Mouse (Mus musculus) liver, embryonic 15.5 days (tissue): ENCODE measurements around the gene Nin. TPM values are rescaled to one million over a fixed set of nuclear protein-coding genes. Genes with fewer than 3 reads are reported as not detected.

Experiments used
- ATAC-seq: fragments of 200-750 bp; cut with Nextera tagmentation; 2 replicates; pipeline ENCODE4 v1.8.0; 2017; ENCODE audit warnings: moderate number of reproducible peaks, mild to moderate bottlenecking, moderate library complexity; ENCODE audit not compliant: insufficient read depth
- H3K27ac ChIP-seq: fragments of 300-500 bp; sonication (generic); replicated peaks from 2 replicates; pipeline ENCODE4 v1.5.1; 2015; ENCODE audit warnings: mild to moderate bottlenecking, inconsistent platforms
- H3K27me3 ChIP-seq: fragments of 300-500 bp; sonication (generic); 2 replicates; pipeline ENCODE4 v1.6.1; 2015; ENCODE audit warnings: mild to moderate bottlenecking, inconsistent platforms
- H3K36me3 ChIP-seq: fragments of 300-500 bp; sonication (generic); replicated peaks from 2 replicates; pipeline ENCODE4 v1.6.1; 2015; ENCODE audit warnings: moderate library complexity, mild to moderate bottlenecking, inconsistent platforms
- H3K4me1 ChIP-seq: fragments of 300-500 bp; sonication (generic); replicated peaks from 2 replicates; pipeline ENCODE4 v1.6.1; 2015; ENCODE audit warnings: inconsistent platforms
- H3K4me2 ChIP-seq: fragments of 300-500 bp; sonication (generic); 2 replicates; pipeline ENCODE4 v1.6.1; 2015; ENCODE audit warnings: moderate library complexity, mild to moderate bottlenecking, inconsistent platforms
- H3K4me3 ChIP-seq: fragments of 300-500 bp; sonication (generic); replicated peaks from 2 replicates; pipeline ENCODE4 v1.5.1; 2015; ENCODE audit warnings: mild to moderate bottlenecking, inconsistent platforms
- H3K9ac ChIP-seq: fragments of 300-500 bp; sonication (generic); 2 replicates; pipeline ENCODE4 v1.6.1; 2015; ENCODE audit warnings: moderate library complexity, mild to moderate bottlenecking, inconsistent platforms
- H3K9me3 ChIP-seq: fragments of 300-500 bp; sonication (generic); replicated peaks from 2 replicates; pipeline ENCODE4 v1.6.1; 2016; ENCODE audit warnings: inconsistent platforms
- WGBS: fragments of 180-500 bp; shearing (Covaris S2); methylation state at CpG from one replicate; pipeline ENCODE4 v1.1.7; 2015; ENCODE audit warnings: mixed read lengths; ENCODE audit not compliant: insufficient replicate concordance; 5-methylcytosine and 5-hydroxymethylcytosine counted together
- polyA plus RNA-seq: library from polyadenylated mRNA; unstranded; fragments of >200 nt; fragmentation: Nextera tagmentation; extraction: Ambion mirVana; gene quantifications from 2 replicates; pipeline ENCODE4 v1.2.1, GENCODE M21; 2015

Nin gene
- polyA plus RNA-seq, 1 experiment from 2014 or later = 3.0 TPM

- 69% methylated on average over 5 of the region's 5 CpGs for WGBS
- no peaks in the 10 kb centered on the region for H3K9me3 ChIP-seq
- H3K27me3 ChIP-seq = no peaks in the 10 kb centered on the region
- no peak overlapping the region for H3K9ac ChIP-seq
- H3K4me1 ChIP-seq = 0 out of 2 replicates have a peak, but pooled peaks cover 4% of the 10 kb centered on the region
- no peak for ATAC-seq
- no peaks in the 10 kb centered on the region for H3K36me3 ChIP-seq
- H3K4me3 ChIP-seq = no peak overlapping the region
- no peak overlapping the region for H3K4me2 ChIP-seq
- no peak overlapping the region for H3K27ac ChIP-seq
Observed at GRCm38 (mm10) chr12:70140993-70141576, 27.6 kb upstream of the Nin start.

- ATAC-seq = no peak
- WGBS = 66% methylated on average over 5 of the region's 5 CpGs
- Histone ChIP-seq H3K9me3 (no peaks in the 10 kb centered on the region), H3K27ac (no peak overlapping the region), H3K4me3 (no peak overlapping the region), H3K4me1 (0 out of 2 replicates have a peak, but pooled peaks cover 4% of the 10 kb centered on the region), H3K36me3 (no peaks in the 10 kb centered on the region), H3K9ac (no peak overlapping the region), H3K4me2 (no peak overlapping the region), H3K27me3 (no peaks in the 10 kb centered on the region)
Observed at GRCm38 (mm10) chr12:70140542-70140941, 27.0 kb upstream of the Nin start.

GRCm38 (mm10) chr12:70139871-70140270 lies 26.4 kb upstream of the Nin start:
- H3K4me3 ChIP-seq = no peak overlapping the region
- H3K27ac ChIP-seq = no peak overlapping the region
- WGBS = 58% methylated on average over 4 of the region's 4 CpGs
- no peaks in the 10 kb centered on the region for H3K36me3 ChIP-seq
- H3K9me3 ChIP-seq = no peaks in the 10 kb centered on the region
- no peaks in the 10 kb centered on the region for H3K27me3 ChIP-seq
- H3K4me1 ChIP-seq = 0 out of 2 replicates have a peak, but pooled peaks cover 3% of the 10 kb centered on the region
- ATAC-seq = no peak
- H3K4me2 ChIP-seq = no peak overlapping the region
- H3K9ac ChIP-seq = no peak overlapping the region

GRCm38 (mm10) chr12:70137626-70138025 lies 24.1 kb upstream of the Nin start:
- H3K4me2 ChIP-seq = no peak overlapping the region
- no peaks in the 10 kb centered on the region for H3K27me3 ChIP-seq
- H3K9me3 ChIP-seq = no peaks in the 10 kb centered on the region
- no peak for ATAC-seq
- no peak overlapping the region for H3K27ac ChIP-seq
- no peak overlapping the region for H3K9ac ChIP-seq
- WGBS = 65% methylated on average over 9 of the region's 9 CpGs
- no peak overlapping the region for H3K4me3 ChIP-seq
- no peaks in the 10 kb centered on the region for H3K36me3 ChIP-seq
- H3K4me1 ChIP-seq = no peaks in the 10 kb centered on the region

GRCm38 (mm10) chr12:70137095-70137494 lies 23.6 kb upstream of the Nin start:
- no peaks in the 10 kb centered on the region for H3K27me3 ChIP-seq
- no peak overlapping the region for H3K27ac ChIP-seq
- H3K9me3 ChIP-seq = no peaks in the 10 kb centered on the region
- no peak overlapping the region for H3K4me3 ChIP-seq
- no peak for ATAC-seq
- WGBS = 58% methylated on average over 4 of the region's 4 CpGs
- H3K4me1 ChIP-seq = no peaks in the 10 kb centered on the region
- H3K9ac ChIP-seq = no peak overlapping the region
- no peak overlapping the region for H3K4me2 ChIP-seq
- no peaks in the 10 kb centered on the region for H3K36me3 ChIP-seq

- Histone ChIP-seq H3K36me3 (no peaks in the 10 kb centered on the region), H3K4me2 (peak overlapping the region; percentile 26), H3K9ac (no peak overlapping the region), H3K9me3 (no peaks in the 10 kb centered on the region), H3K4me1 (no peaks in the 10 kb centered on the region), H3K4me3 (no peak overlapping the region), H3K27me3 (no peaks in the 10 kb centered on the region), H3K27ac (no peak overlapping the region)
- no peak for ATAC-seq
- 16% methylated on average over 12 of the region's 12 CpGs for WGBS
Observed at GRCm38 (mm10) chr12:70136185-70136756, 22.8 kb upstream of the Nin start.

- H3K27ac ChIP-seq = no peak overlapping the region
- H3K4me3 ChIP-seq = no peak overlapping the region
- no peaks in the 10 kb centered on the region for H3K27me3 ChIP-seq
- H3K4me2 ChIP-seq = no peak overlapping the region
- H3K4me1 ChIP-seq = no peaks in the 10 kb centered on the region
- no peak for ATAC-seq
- H3K36me3 ChIP-seq = no peaks in the 10 kb centered on the region
- H3K9ac ChIP-seq = no peak overlapping the region
- no peaks in the 10 kb centered on the region for H3K9me3 ChIP-seq
- 72% methylated on average over 20 of the region's 20 CpGs for WGBS
Observed at GRCm38 (mm10) chr12:70134627-70135235, 21.2 kb upstream of the Nin start.

GRCm38 (mm10) chr12:70131042-70131675 lies 17.6 kb upstream of the Nin start:
- Histone ChIP-seq H3K27me3 (no peaks in the 10 kb centered on the region), H3K9ac (no peak overlapping the region), H3K9me3 (no peaks in the 10 kb centered on the region), H3K4me1 (no peaks in the 10 kb centered on the region), H3K4me2 (no peak overlapping the region), H3K4me3 (no peak overlapping the region), H3K36me3 (no peaks in the 10 kb centered on the region), H3K27ac (no peak overlapping the region)
- ATAC-seq = no peak
- WGBS = 55% methylated on average over 20 of the region's 20 CpGs

- Histone ChIP-seq H3K36me3 (no peaks in the 10 kb centered on the region), H3K9ac (no peak overlapping the region), H3K4me1 (no peaks in the 10 kb centered on the region), H3K4me2 (no peak overlapping the region), H3K27me3 (no peaks in the 10 kb centered on the region), H3K4me3 (no peak overlapping the region), H3K9me3 (no peaks in the 10 kb centered on the region), H3K27ac (no peak overlapping the region)
- 21% methylated on average over 5 of the region's 5 CpGs for WGBS
- ATAC-seq = no peak
Observed at GRCm38 (mm10) chr12:70129105-70129504, 15.6 kb upstream of the Nin start.

- no peaks in the 10 kb centered on the region for H3K36me3 ChIP-seq
- no peaks in the 10 kb centered on the region for H3K4me1 ChIP-seq
- ATAC-seq = no peak
- no peak overlapping the region for H3K27ac ChIP-seq
- no peaks in the 10 kb centered on the region for H3K9me3 ChIP-seq
- WGBS = 63% methylated on average over 4 of the region's 4 CpGs
- no peaks in the 10 kb centered on the region for H3K27me3 ChIP-seq
- H3K9ac ChIP-seq = no peak overlapping the region
- H3K4me3 ChIP-seq = no peak overlapping the region
- no peak overlapping the region for H3K4me2 ChIP-seq
Observed at GRCm38 (mm10) chr12:70126626-70127025, 13.1 kb upstream of the Nin start.

GRCm38 (mm10) chr12:70119552-70119951 lies 6.0 kb upstream of the Nin start:
- ATAC-seq = no peak
- WGBS = 27% methylated on average over 2 of the region's 2 CpGs
- H3K4me1 ChIP-seq = no peaks in the 10 kb centered on the region

More at GRCm38 (mm10) chr12:70119552-70119951, 6.0 kb upstream of the Nin start:
- no peak overlapping the region for H3K27ac ChIP-seq
- no peak overlapping the region for H3K9ac ChIP-seq
- H3K4me2 ChIP-seq = no peak overlapping the region
- no peaks in the 10 kb centered on the region for H3K9me3 ChIP-seq
- no peak overlapping the region for H3K4me3 ChIP-seq
- H3K36me3 ChIP-seq = no peaks in the 10 kb centered on the region
- peaks cover 9% of the 10 kb centered on the region; the same call in 1 of the 2 replicates for H3K27me3 ChIP-seq
